In the genomic region with DNA sequence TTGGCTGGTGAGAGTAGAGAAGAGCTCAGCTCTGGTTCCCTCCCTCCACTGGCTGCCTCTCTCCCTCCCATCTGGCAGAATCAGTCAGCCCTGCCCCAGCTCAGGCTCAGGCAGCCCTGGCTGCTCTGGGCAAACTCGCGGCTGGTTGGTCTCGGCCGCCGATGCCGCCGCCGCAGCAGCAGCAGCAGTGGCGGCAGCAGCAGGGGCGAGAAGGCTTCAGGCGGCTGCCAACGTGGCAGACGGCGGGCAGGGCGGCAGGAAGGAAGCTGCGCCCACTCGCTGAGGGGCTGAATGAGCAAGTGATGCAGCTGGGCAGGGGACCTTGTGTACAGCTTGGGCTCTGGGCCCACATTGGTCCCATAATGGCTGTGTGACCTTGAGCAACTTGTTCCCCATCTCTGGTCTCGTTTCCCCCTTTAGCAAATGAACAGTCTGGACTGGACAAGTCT, we compare ENCODE assay signal across 8 mouse cellular contexts. TPM values are rescaled to one million over a fixed set of nuclear protein-coding genes. Genes with fewer than 3 reads are reported as not detected.
DNase-seq lines count a peak whose midpoint lies in the region; ATAC-seq and TF ChIP-seq lines count a peak whose summit lies in the region.

No protein-coding gene starts in this region.

- TF ChIP-seq POLR2A in brain, embryonic 14.5 days (IDR thresholded peaks at IDR 0.05; ENCODE audit: borderline replicate concordance, extremely low read depth, insufficient read depth, insufficient read length, poor library complexity, severe bottlenecking): 0 out of 2 replicates have a peak, but pooled peaks have one; percentile 22

- H3K4me3 ChIP-seq in intestine, embryonic 15.5 days (replicated peaks): 0 out of 2 replicates have a peak overlapping the region, but pooled peaks have one; percentile 15
- H3K4me3 ChIP-seq in liver, embryonic 11.5 days (ENCODE audit: low read depth, low read length): peak overlapping the region; percentile 14; the same call in 1 of the 2 replicates

- peak overlapping the region; percentile 51; the same call in 1 of the 2 replicates for H3K9ac ChIP-seq in intestine, embryonic 15.5 days
- H3K9ac ChIP-seq in liver, embryonic 11.5 days (ENCODE audit: low read depth, low read length): peak overlapping the region; percentile 44

- H3K4me2 ChIP-seq in intestine, embryonic 15.5 days (replicated peaks): peak overlapping the region; percentile 56
- H3K4me2 ChIP-seq in liver, embryonic 11.5 days: peak overlapping the region; percentile 54

- no peaks in the 10 kb centered on the region for H3K27me3 ChIP-seq in intestine, embryonic 15.5 days (replicated peaks)
- peaks cover 30% of the 10 kb centered on the region for H3K27me3 ChIP-seq in liver, embryonic 11.5 days (replicated peaks; ENCODE audit: control insufficient read depth, insufficient read depth, low read length)

- H3K27ac ChIP-seq in intestine, embryonic 15.5 days: peak overlapping the region; percentile 90
- H3K27ac ChIP-seq in liver, embryonic 11.5 days (ENCODE audit: low read depth, low read length): peak overlapping the region; percentile 63; the same call in 1 of the 2 replicates

- H3K9me3 ChIP-seq in intestine, embryonic 15.5 days: no peaks in the 10 kb centered on the region
- H3K9me3 ChIP-seq in liver, embryonic 11.5 days (ENCODE audit: control insufficient read depth, low read length): no peaks in the 10 kb centered on the region

- WGBS in intestine, embryonic 15.5 days: 9% methylated on average over 18 of the region's 18 CpGs
- 7% methylated on average over 18 of the region's 18 CpGs for WGBS in liver, embryonic 11.5 days

- ATAC-seq in granulocyte monocyte progenitor cell, adult 5-6 weeks (replicated peaks; ENCODE audit: poor library complexity, severe bottlenecking): peak; percentile 83
- ATAC-seq in intestine, embryonic 15.5 days: 0 out of 2 replicates have a peak, but pooled peaks have one; percentile 20
- no peak for ATAC-seq in liver, embryonic 11.5 days (replicated peaks; ENCODE audit: low FRiP score)

- no peak for TF ChIP-seq CTCF in brain, embryonic 14.5 days (IDR thresholded peaks at IDR 0.05; ENCODE audit: borderline replicate concordance, extremely low read depth, insufficient read depth, insufficient read length)

- DNase-seq in layer of hippocampus, postnatal 10 days (ENCODE audit: low spot score in 2 of 2): peak; percentile 60 to 70
- no peak for DNase-seq in layer of hippocampus, adult 18-20 months (ENCODE audit: low spot score in 2 of 2)
- peak; percentile 92 for DNase-seq in brain, embryonic 14.5 days (ENCODE audit: low read depth)
- DNase-seq in liver, embryonic 11.5 days (ENCODE audit: low spot score): no peak
- peak; percentile 68 for DNase-seq in naive thymus-derived CD4-positive, alpha-beta T cell, adult 2 months (ENCODE audit: low read depth)
- DNase-seq in thymus, postnatal 14 days: peak; percentile 82

- no peaks in the 10 kb centered on the region for H3K36me3 ChIP-seq in intestine, embryonic 15.5 days
- no peaks in the 10 kb centered on the region for H3K36me3 ChIP-seq in liver, embryonic 11.5 days (ENCODE audit: control insufficient read depth, insufficient read depth, low read length)

- peaks cover 69% of the 10 kb centered on the region for H3K4me1 ChIP-seq in intestine, embryonic 15.5 days (replicated peaks)
- H3K4me1 ChIP-seq in liver, embryonic 11.5 days (replicated peaks; ENCODE audit: control insufficient read depth, insufficient read depth, low read length): peaks cover 58% of the 10 kb centered on the region

RNA-seq across cellular contexts. Expression of gene Wasf2, which starts 37.8 kb away (rescaled TPM):
- 10 to 100 TPM; 42.3 to 42.7 TPM for total RNA-seq in layer of hippocampus, postnatal 10 days (2021)
- total RNA-seq in layer of hippocampus, adult 18-20 months (2021): 10 to 100 TPM; 27.4 to 32.6 TPM
- polyA plus RNA-seq in brain, embryonic 14.5 days (2012; rRNA removed): 19.0 and 25.5 TPM in 2 replicates
- 109 and 147 TPM in 2 replicates for total RNA-seq in granulocyte monocyte progenitor cell, adult 5-6 weeks (2014; fragmentation: Nextera tagmentation)
- total RNA-seq in granulocyte monocyte progenitor cell, adult 5-6 weeks (2017): 34.1 and 37.3 TPM in 2 replicates
- 92.5 and 115 TPM in 2 replicates for polyA plus RNA-seq in intestine, embryonic 15.5 days (2015; fragmentation: Nextera tagmentation; extraction: Ambion mirVana)
- polyA plus RNA-seq in liver, embryonic 11.5 days (2014; fragmentation: Nextera tagmentation; extraction: Ambion mirVana): 32.1 and 42.2 TPM in 2 replicates

Comparison
In these comparisons a context has a peak if more than half of its experiments do, and no peak if none do; other contexts are left out.
1. DNase-seq: peak in layer of hippocampus, postnatal 10 days (2 of 2), brain, embryonic 14.5 days (single experiment), naive thymus-derived CD4-positive, alpha-beta T cell, adult 2 months (single experiment) and thymus, postnatal 14 days (single experiment); none in layer of hippocampus, adult 18-20 months (0 of 2) and liver, embryonic 11.5 days (single experiment).